9 mouse cellular contexts compared by ENCODE assay signal in the genomic region with DNA sequence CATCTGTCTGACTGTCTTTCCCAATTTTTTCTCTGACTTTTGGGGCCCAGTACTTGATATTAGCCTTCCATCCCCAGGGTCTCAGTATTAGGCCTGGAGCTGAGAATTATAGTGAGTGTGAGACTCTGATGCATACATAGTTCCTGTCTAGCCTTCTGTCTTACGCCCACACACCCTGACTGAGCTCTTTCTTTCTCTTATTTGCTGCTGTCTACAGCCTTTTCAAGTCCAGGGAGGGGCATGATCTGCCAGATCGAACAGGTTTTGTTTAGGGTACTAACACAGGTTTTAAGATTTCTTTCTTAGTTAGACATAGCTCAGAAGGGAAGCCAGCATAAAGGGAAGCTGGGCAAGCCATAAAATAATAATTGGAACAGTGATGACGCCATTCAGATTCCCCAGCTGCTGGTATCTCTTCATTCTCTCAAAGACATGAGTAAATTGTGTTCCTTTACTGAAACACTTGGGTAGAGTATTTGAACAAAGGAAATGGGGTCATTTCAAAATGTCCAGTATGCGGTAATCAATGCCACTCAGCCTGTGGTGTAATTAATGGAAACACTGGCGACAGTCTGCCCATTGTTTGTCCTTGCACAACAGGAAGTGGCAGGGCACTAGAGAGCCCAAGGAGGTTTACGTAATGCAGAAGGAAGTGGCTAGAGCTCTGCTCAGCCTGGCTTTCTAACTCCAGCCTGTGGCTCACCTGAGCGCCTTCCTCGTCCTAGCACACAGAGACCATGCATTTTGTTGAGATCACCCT.
DNase-seq lines count a peak whose midpoint lies in the region; ATAC-seq and TF ChIP-seq lines count a peak whose summit lies in the region.
"Had no signal": no experiment of that assay in that cellular context is flagged by ENCODE, and none has a peak within 500 bp of the region (broad histone marks: within the 10 kb centered on the region; RNA-seq: fewer than 3 reads in every experiment).

No protein-coding gene starts in this region.

- H3K4me2 ChIP-seq in hindbrain, embryonic 12.5 days (replicated peaks) = no peak overlapping the region
- H3K4me2 ChIP-seq in hindbrain, embryonic 14.5 days (replicated peaks) = no peak overlapping the region
- H3K4me2 ChIP-seq in heart, embryonic 13.5 days = no peak overlapping the region
- 0 out of 2 replicates have a peak overlapping the region, but pooled peaks have one; percentile 10 for H3K4me2 ChIP-seq in liver, embryonic 15.5 days
- H3K4me2 ChIP-seq in midbrain, embryonic 16.5 days (ENCODE audit: low read length) = no peak overlapping the region
- H3K4me2 ChIP-seq: limb, embryonic 15.5 days had no signal

- POLR2A ChIA-PET in Patski (lab: Charles Lee) = interaction anchor here (0.8 kb wide), 1 partner anchor 118 kb away, joined by 3 read pairs; no protein-coding TSS in a partner anchor

- H3K27ac ChIP-seq in hindbrain, embryonic 12.5 days = peak overlapping the region; percentile 36; the same call in 1 of the 2 replicates
- no peak overlapping the region for H3K27ac ChIP-seq in hindbrain, embryonic 14.5 days
- peak overlapping the region; percentile 26; the same call in 1 of the 2 replicates for H3K27ac ChIP-seq in heart, embryonic 13.5 days (replicated peaks)
- H3K27ac ChIP-seq in liver, embryonic 15.5 days (replicated peaks) = no peak overlapping the region
- no peak overlapping the region for H3K27ac ChIP-seq in midbrain, embryonic 16.5 days (ENCODE audit: low read length)
- H3K27ac ChIP-seq: limb, embryonic 15.5 days had no signal

- DNase-seq in hindbrain, embryonic 14.5 days (ENCODE audit: low spot score) = no peak
- no peak for DNase-seq in Patski (ENCODE audit: low read depth, low spot score)
- peak; percentile 36 for DNase-seq in splenic B cell, adult 2 months (ENCODE audit: low read depth, low spot score)
- no peak for DNase-seq in gastrocnemius, postnatal 14 days

- CTCF ChIA-PET in Patski (lab: Charles Lee) = interaction anchor here (0.7 to 1.2 kb wide), 3 partner anchors 9 to 19 kb away, joined by 3 to 5 read pairs (median 3); no protein-coding TSS in a partner anchor

- in situ Hi-C loops in Patski (cut with MboI; ENCODE audit: low pct_unique_long_range_greater_than_20kb) = no loop called here

- H3K4me1 ChIP-seq in hindbrain, embryonic 12.5 days = peaks cover 8% of the 10 kb centered on the region; the same call in 1 of the 2 replicates
- H3K4me1 ChIP-seq in hindbrain, embryonic 14.5 days (replicated peaks; ENCODE audit: control insufficient read depth, insufficient read depth, low read length) = no peaks in the 10 kb centered on the region
- peaks cover 17% of the 10 kb centered on the region for H3K4me1 ChIP-seq in heart, embryonic 13.5 days
- H3K4me1 ChIP-seq in liver, embryonic 15.5 days (replicated peaks) = peaks cover 15% of the 10 kb centered on the region
- no peaks in the 10 kb centered on the region for H3K4me1 ChIP-seq in midbrain, embryonic 16.5 days (ENCODE audit: control insufficient read depth, insufficient read depth, low read length)

- no peaks in the 10 kb centered on the region for H3K9me3 ChIP-seq in hindbrain, embryonic 12.5 days (replicated peaks)
- no peaks in the 10 kb centered on the region for H3K9me3 ChIP-seq in hindbrain, embryonic 14.5 days (ENCODE audit: control insufficient read depth, low read length)
- no peaks in the 10 kb centered on the region for H3K9me3 ChIP-seq in heart, embryonic 13.5 days
- H3K9me3 ChIP-seq in liver, embryonic 15.5 days (replicated peaks) = no peaks in the 10 kb centered on the region
- no peaks in the 10 kb centered on the region for H3K9me3 ChIP-seq in midbrain, embryonic 16.5 days (replicated peaks; ENCODE audit: control insufficient read depth, low read length, poor library complexity, severe bottlenecking)
- H3K9me3 ChIP-seq: limb, embryonic 15.5 days had no signal

- H3K27me3 ChIP-seq in hindbrain, embryonic 12.5 days = no peaks in the 10 kb centered on the region
- no peaks in the 10 kb centered on the region for H3K27me3 ChIP-seq in hindbrain, embryonic 14.5 days (ENCODE audit: control insufficient read depth, insufficient read depth, low read length)
- H3K27me3 ChIP-seq in Patski = no peaks in the 10 kb centered on the region
- no peaks in the 10 kb centered on the region for H3K27me3 ChIP-seq in heart, embryonic 13.5 days (replicated peaks)
- H3K27me3 ChIP-seq in liver, embryonic 15.5 days = no peaks in the 10 kb centered on the region
- H3K27me3 ChIP-seq in splenic B cell, adult 2 months (ENCODE audit: control insufficient read depth, insufficient read depth, low read length, poor library complexity, severe bottlenecking) = no peaks in the 10 kb centered on the region
- H3K27me3 ChIP-seq in midbrain, embryonic 16.5 days (ENCODE audit: control insufficient read depth, insufficient read depth, low read depth, low read length) = no peaks in the 10 kb centered on the region
- H3K27me3 ChIP-seq: limb, embryonic 15.5 days had no signal

- no peak for ATAC-seq in hindbrain, embryonic 12.5 days (ENCODE audit: low FRiP score)
- ATAC-seq in hindbrain, embryonic 14.5 days (ENCODE audit: low FRiP score) = no peak
- peak; percentile 51 for ATAC-seq in Patski
- ATAC-seq in heart, embryonic 13.5 days (ENCODE audit: extremely low read depth, insufficient number of reproducible peaks, low FRiP score, low TSS enrichment) = no peak
- ATAC-seq in liver, embryonic 15.5 days (ENCODE audit: insufficient read depth) = peak; percentile 57; the same call in 1 of the 2 replicates
- no peak for ATAC-seq in midbrain, embryonic 16.5 days

- intact Hi-C loops in gastrocnemius, postnatal 14 days (cut with DNase I; ENCODE audit: low total_unique reads) = no loop called here

- TF ChIP-seq CTCF in Patski (IDR thresholded peaks at IDR 0.05) = no peak

- no peak overlapping the region for H3K9ac ChIP-seq in hindbrain, embryonic 12.5 days
- no peak overlapping the region for H3K9ac ChIP-seq in hindbrain, embryonic 14.5 days
- no peak overlapping the region for H3K9ac ChIP-seq in heart, embryonic 13.5 days
- peak overlapping the region; percentile 12; the same call in 1 of the 2 replicates for H3K9ac ChIP-seq in liver, embryonic 15.5 days
- no peak overlapping the region for H3K9ac ChIP-seq in midbrain, embryonic 16.5 days (ENCODE audit: low read depth, low read length)
- H3K9ac ChIP-seq: limb, embryonic 15.5 days had no signal

- H3K36me3 ChIP-seq in hindbrain, embryonic 12.5 days = no peaks in the 10 kb centered on the region
- H3K36me3 ChIP-seq in hindbrain, embryonic 14.5 days (replicated peaks; ENCODE audit: control insufficient read depth, insufficient read depth) = no peaks in the 10 kb centered on the region
- no peaks in the 10 kb centered on the region for H3K36me3 ChIP-seq in heart, embryonic 13.5 days
- H3K36me3 ChIP-seq in liver, embryonic 15.5 days (replicated peaks) = no peaks in the 10 kb centered on the region
- H3K36me3 ChIP-seq in splenic B cell, adult 2 months (ENCODE audit: control insufficient read depth, insufficient read depth, low read length, poor library complexity, severe bottlenecking) = no peaks in the 10 kb centered on the region
- no peaks in the 10 kb centered on the region for H3K36me3 ChIP-seq in midbrain, embryonic 16.5 days (ENCODE audit: control insufficient read depth, insufficient read depth, low read length)
- H3K36me3 ChIP-seq: limb, embryonic 15.5 days had no signal

- no peak overlapping the region for H3K4me3 ChIP-seq in hindbrain, embryonic 12.5 days
- H3K4me3 ChIP-seq in hindbrain, embryonic 14.5 days (replicated peaks; ENCODE audit: low read length) = no peak overlapping the region
- H3K4me3 ChIP-seq in heart, embryonic 13.5 days = no peak overlapping the region
- H3K4me3 ChIP-seq in liver, embryonic 15.5 days (replicated peaks) = no peak overlapping the region
- no peak overlapping the region for H3K4me3 ChIP-seq in midbrain, embryonic 16.5 days (ENCODE audit: low read depth, low read length)
- H3K4me3 ChIP-seq: limb, embryonic 15.5 days had no signal

- 67% methylated on average over 8 of the region's 8 CpGs for WGBS in hindbrain, embryonic 12.5 days
- WGBS in hindbrain, embryonic 14.5 days = 65% methylated on average over 8 of the region's 8 CpGs
- 66% methylated on average over 8 of the region's 8 CpGs for WGBS in heart, embryonic 13.5 days
- 45% methylated on average over 8 of the region's 8 CpGs for WGBS in liver, embryonic 15.5 days (ENCODE audit: insufficient replicate concordance)
- 70% methylated on average over 8 of the region's 8 CpGs for WGBS in midbrain, embryonic 16.5 days

Comparison
In these comparisons a context has a peak if more than half of its experiments do, and no peak if none do; other contexts are left out.
1. H3K27ac ChIP-seq: peak in hindbrain, embryonic 12.5 days (single experiment) and heart, embryonic 13.5 days (single experiment); none in hindbrain, embryonic 14.5 days (single experiment), liver, embryonic 15.5 days (single experiment) and midbrain, embryonic 16.5 days (single experiment).
2. ATAC-seq: peak in Patski (single experiment) and liver, embryonic 15.5 days (single experiment); none in hindbrain, embryonic 12.5 days (single experiment), hindbrain, embryonic 14.5 days (single experiment), heart, embryonic 13.5 days (single experiment) and midbrain, embryonic 16.5 days (single experiment).